Mouse (Mus musculus) lung, postnatal 25 days (tissue): Measurements from ENCODE around the gene Pdhb.

Experiments used
- DNase-seq: peaks from one replicate; pipeline ENCODE4 v3.0.0; 2022; ENCODE audit warnings: low spot score

Gene Pdhb

DNA sequence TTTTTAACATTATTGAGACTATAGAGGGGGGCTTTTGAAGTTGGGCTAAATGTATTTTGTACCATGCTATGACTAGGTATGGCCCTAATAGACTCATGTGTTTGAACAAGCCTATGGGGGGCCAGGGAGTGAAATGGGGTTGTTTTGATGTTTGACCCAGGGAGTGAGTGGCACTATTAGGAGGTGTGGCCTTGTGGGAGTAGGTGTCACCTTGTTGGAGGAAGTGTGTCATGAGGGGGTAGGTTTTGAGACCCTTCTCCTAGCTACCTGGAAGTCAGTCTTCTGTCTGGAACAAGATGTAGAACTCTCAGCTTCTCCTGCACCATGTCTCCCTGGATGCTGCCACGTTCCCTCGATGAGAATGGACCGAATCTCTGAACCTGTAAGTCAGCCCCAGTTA, 17.7 kb upstream of the Pdhb start:
- no peak for DNase-seq

DNA sequence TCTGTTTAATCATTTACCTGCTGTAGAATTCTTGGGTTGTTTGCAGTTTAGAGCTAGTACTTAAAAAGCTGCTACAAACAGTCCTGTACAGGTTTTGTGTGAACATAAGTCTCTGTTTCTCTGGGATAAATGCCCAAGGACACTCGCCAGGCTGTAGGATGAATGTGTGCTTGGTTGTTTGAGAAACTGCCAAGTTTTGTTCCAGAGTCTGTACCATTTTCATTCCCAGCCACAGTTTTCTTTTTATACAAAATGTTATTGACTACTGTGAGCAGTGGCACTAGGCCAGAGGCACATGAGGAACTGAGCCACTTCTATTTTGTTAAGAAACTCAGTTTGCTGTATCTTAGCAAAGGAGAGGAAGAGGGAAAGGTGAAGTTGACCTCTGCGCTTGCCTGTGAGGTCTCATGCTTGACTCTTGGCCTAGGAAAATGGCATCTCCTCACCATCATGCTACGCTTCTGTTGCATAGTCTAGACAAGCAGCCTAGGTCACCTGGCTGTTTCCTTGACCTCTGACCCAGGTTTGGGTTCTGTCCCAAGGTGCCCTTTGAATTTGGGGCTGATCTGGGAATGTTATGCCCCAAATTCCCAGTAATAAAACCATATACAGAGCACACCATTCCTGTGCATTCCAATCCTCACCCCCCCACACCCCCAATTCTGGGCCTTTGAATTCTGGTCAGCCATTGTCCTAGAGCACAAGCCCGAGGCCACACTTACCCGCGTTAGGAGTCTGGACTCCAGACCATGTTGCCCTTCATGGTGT, 13.6 kb upstream of the Pdhb start:
- DNase-seq: no peak

DNA sequence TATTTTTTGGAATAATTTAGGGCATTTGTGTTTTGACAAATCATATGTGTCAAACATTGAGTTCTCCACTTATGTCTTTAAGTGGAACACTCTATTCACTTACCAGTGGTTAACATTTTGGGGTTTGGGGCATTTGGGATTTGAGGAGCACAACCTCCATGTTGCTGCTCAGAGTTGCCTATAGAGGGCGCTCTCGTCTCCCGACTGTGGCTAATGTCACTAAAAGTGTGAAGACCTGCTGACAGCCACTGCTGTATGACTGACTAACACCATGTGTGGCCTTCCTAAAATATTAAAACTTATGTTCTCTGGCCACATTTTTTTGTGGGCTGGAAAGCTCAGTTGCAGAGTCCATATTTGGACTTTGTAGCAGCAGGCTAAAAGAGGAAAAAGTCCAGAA, 10.5 kb upstream of the Pdhb start:
- no peak for DNase-seq

DNA sequence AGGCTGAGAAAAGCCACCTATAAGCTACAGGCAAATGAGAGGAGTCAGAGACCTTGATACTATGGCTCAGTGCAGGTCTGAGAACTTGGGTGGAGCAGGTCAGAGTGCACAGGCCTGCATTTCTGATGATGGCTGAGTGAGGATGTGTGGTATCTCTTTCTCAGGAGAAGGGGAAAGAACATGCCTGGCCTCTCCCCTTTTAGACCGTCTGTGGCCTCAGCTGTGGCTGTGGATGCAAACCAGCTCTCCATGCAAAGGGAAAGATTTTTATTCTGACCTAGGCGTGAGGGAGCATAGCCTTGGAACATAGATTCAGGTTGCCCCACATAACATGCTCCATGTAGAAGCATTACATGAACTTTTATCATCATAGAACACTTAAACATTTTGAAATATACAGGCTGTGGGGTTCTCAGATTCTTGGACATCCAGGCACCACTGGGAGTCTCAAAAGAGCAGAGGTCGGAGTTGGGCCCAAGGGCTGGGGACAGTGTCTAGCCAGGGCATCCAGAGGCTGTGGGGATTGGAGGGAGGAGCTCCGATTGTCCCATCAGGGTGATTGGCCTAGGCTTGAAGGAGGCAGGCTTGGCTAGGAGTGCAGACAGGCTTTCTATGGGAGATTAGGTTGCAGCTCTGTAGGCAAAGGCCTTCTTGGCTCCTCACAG, 7.7 kb upstream of the Pdhb start:
- DNase-seq: no peak

DNA sequence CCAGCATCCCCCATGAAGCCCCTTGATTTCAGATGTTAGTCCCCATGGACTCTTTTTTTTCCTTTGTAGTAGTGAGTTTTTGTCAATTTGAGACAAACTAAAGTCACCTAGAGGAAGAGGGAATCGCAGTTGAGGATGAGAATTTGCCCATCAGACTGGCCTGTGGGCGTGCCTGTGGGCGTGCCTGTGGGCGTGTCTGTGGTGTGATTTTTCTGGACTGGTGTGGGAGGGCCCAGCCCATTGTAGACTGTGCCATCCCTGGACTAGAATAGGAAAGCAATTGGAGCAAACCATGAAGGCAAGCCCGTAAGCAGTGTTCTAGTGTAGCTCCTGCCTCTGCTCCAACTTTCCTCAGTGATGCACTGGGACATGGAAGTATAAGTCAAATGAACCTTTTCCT, 3.4 kb upstream of the Pdhb start:
- no peak for DNase-seq

DNA sequence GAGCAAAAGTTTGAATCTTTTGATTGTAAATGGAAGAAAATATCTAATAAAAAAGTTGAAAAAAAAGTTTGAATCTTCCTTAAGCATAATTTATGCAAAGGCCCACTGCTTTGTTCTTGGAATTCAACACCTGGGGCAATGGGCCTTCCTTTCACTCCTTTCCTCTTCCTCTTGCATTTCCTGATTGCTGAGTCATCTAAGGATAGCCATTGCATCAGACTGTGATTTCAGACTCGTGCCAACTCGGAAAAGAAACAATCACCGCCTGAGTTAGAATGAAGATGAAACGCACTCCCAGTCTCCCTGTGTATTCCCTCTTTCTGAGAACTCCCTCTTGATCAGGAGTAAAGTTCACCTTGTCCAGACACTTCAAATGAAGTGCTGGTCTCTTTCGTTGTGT, 1.8 kb upstream of the Pdhb start:
- peak; percentile 17 for DNase-seq

DNA sequence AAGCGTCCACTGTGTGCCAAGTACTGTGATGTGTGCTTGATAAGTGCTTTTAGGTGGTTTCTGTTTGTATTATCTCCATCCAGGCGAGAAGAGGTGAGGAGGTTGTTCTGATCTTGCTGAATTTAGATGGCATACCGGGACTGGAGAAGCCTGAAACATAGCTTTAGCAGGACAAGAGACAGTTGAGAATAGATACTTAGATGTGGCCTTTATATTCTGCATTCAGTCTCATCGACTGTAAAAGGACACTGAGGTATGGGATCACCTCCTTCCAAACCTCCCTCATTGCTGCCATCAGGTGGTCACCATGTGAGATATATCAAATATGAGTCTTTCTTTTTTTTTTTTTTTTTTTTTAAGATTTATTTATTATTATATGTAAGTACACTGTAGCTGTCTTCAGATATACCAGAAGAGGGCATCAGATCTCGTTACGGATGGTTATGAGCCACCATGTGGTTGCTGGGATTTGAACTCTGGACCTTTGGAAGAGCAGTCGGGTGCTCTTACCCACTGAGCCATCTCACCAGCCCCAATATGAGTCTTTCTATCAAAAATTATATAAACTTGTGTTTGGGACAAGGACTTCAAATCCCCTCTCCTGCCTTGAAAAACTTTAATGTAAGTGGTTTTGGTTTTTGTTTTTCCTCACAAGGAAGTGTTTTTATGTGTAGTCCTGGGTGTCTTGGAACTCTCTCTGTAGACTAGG, 871 bp upstream of the Pdhb start:
- DNase-seq: peak; percentile 29

DNA sequence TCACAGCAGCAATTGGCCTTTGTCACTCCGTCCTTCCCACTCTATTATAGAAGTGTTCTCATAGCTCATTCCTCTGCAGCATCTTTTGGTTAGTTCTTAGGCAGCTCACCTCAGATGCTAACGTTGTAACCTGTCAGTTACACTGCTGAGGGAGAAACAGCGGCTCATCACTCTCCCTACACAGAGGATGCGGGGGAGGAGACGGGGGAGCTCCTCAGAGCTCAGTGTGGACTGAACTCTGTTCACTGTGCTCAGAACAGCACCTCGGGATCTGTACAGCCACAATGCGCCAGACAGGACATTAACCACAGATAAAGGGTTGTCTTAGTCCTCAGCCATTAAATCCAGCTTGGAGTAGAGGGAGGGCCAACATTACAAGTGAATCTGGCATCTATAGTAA, 8.4 kb downstream of the Pdhb start:
- no peak for DNase-seq

DNA sequence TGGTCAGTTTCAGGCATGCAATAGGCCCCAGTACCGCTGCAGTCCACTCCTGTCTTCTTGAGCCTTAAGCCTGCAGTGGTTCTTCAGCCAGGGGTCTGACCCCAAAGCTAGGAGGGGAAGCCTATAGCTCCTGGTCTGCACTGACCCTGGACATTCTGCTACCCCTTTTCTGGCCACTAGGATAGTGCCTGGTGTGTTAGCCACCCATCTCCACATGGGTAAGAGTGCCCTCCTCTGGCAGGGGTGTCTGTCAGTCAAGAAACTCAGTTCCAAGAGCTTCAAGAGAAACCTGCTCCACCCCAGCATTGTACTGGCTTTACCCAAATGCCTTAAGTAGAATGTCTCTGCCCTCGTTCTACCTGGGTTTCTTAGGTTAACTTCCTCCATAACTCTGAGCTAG, 11.0 kb downstream of the Pdhb start:
- DNase-seq: peak; percentile 23

DNA sequence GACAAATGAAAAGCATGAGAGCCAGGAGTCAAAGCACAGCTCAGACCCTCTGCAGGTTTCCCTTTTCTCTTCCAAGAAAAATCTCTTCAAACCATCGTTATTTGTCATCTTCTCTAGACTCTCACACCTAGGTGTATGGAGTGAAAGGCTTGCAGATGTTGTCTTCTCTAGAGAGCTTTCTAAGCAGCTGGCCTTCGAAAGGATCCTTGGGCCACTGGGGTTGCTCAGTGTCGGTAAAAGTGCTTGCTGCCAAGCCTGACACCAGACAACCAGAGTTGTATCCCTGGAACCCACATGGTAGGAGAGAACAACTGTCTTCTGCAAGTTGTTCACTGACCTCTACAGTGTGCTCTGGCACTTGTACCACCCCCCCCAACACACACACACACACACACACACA, 13.7 kb downstream of the Pdhb start:
- no peak for DNase-seq

DNA sequence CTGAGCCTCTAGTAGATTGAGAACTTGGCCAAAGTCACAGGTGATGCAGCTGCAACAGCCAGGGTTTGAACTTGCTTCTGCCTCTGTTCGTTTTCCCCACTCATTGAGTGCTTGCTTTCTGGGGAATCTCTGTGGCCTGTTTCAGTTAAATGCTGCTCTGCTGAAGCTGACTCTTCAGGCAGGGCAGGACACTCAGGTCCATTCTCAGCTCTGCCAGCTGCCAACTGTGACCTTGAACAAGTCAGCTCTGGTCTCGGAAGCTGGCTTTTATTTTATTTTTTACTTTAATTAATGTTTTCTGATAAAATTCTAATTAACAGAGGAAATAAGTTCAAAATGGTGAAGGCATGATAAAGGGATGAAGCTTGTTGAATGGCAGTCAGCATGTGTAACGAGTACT, 14.1 kb downstream of the Pdhb start:
- no peak for DNase-seq

DNA sequence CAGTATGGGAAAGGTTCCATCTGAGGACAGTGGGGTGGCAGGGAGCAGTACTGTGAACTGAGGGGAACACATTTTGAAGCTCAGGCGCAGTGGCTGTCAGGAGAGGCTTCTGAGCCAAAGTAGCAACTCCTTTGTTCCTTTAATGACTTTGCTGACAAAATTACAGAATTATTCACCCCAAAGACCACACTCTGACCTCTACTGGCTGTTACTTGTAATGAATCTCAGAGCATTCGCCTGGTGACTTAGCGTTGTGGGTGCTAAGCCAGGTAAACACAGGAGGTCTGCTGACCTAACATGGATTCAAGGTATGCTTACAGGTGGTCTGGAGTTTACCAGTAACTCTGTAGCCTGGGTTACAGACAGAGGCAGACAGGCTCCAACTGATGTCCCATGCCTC, 15.9 kb downstream of the Pdhb start:
- peak; percentile 17 for DNase-seq

DNA sequence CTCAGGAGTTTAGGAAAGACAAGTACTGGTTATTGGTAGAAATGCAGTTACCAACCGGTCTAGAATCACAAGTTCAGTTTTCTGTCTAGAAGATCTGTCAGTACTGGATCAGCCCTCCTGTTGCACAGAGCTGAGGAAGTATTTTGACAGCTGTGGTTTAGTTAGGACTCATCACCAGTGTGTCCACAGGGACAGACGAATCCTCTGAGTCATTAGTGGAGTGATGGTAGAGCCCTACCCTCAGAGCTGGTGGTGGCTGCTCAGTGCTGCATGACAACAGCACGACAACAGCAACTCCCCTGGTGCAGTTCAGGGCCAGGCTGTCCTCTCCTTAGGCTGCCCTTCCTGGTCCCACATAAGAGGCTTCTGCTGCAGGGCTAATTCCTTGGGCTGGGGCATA, 18.8 kb downstream of the Pdhb start:
- DNase-seq: no peak

DNA sequence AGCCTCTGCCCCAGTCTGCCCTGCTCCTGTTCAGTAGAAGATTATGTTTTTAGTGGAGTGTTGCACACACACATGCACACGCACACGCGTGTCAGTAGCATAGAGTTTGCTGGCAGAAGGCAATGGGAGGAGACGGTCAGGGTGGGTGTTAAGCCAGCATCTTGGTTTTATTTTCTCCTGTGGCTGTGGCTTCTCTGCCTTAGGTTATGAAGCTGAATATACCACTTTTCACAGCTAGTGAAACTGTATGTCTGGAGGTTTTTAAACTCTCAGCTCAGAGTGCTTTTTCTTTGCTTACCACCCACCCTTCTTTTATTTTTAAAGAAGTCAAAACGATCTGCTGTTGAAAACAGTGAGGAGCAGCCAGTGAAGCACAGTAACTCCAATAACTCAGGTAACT, 21.1 kb downstream of the Pdhb start:
- no peak for DNase-seq

DNA sequence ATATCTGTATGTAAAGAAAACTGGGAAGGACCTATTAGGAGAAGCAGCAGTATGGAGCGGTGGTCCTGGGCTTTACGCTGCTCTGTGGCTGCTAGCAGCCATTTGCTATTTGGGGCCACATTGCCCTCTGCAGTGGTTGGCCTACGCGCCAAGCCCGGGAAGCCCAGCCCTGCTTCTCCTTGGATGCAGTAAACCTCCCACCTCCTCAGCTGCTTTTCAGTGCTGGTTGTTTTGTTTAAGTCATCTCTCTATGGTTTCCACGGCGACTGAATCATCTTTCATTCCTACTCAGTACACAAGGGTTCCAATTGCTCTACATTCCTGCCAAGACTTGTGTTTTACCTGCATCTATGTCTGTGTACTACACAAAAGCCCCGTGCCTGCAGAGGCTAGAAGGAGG, 24.0 kb downstream of the Pdhb start:
- no peak for DNase-seq

DNA sequence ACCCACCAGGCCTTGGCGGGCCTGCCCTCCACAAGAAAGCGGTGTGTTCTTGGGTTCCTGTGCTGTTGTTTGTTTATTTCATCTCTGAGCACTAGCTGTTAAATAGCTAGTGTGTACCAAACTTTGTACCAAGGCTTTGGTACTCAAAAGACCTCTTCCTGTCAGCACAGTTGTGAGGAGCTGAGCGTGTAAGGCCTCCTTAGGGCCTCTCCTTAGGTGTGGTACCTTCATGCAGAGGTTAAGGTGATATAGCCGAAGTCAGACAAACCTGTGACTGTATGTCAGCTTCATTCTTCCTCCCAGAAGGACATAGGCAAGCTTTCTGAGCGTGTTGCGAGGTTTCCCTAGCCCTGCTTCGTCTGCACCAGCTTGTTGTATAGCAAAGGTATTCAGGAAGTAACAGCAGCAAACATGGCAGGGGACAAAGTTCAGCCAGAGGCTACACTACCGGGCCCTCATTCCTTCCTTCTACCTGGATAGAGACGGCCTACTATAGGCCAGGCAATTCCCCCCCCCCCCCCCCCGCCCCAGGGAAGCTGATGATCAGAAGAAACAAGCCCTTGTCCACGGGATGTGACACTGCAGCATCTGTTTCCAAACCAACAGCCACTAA, 26.1 kb downstream of the Pdhb start:
- no peak for DNase-seq

DNA sequence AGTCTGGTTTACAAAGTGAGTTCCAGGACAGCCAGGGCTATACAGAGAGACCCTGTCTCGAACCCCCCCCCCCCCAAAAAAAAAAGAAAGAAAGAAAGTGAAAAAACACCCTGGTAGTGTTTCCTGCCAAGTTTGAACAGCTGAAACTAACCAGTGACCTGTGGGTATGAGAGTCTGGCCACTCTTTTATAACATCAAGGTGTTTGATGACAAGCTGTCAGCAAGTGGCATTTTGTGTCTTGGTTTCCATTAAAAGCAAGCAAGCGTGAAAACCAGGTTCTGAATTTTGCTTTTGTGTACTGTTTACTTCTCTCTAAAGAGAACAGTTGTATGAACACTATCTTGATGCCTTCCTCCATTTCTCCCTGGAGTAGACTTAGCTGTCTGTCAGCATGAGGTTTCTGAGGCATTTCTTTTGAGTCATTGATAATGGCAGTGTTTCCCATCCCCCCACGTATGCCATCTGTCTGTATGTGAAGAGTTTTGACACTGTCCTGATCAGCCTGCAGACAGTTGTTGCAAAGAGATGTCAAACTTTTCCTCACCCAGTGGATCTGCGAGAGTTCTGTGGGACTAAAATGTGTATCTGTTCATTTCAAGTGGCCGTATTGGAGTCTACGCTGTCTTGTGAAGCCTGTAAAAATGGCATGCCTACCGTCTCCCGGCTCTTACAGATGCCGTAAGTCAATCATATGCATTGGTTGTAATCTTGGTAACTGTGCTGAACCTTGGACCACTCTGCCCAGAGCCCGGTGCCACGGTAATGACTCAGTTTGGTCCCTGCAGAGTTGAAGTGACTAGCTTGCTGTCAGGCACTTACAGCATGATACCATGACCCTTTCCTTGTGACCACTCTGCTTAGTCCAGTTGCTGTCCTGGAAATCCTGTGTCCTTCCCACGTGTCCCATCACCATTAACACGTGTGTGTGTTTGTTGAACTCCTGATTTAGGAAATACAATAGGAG, 26.9 kb downstream of the Pdhb start:
- no peak for DNase-seq

DNA sequence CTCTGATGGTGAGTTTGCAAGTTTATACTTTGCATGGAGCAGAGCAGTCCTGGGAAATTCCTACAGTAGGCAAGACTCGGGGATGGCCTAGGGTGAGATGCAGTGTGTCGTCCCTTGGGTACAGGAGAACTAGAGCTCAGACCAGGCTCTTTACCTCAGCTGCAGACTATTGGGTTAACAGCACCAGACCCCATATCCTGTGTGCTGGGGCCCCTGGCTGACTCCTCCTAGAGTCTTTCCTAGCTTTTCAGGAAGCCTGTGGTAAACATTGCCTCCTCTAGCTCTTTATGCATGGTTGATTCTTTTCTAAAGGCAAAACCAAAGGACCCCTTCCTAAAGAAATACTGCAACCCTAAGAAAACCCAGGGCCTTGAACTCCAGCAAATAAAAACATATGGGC, 31.7 kb downstream of the Pdhb start:
- no peak for DNase-seq

DNA sequence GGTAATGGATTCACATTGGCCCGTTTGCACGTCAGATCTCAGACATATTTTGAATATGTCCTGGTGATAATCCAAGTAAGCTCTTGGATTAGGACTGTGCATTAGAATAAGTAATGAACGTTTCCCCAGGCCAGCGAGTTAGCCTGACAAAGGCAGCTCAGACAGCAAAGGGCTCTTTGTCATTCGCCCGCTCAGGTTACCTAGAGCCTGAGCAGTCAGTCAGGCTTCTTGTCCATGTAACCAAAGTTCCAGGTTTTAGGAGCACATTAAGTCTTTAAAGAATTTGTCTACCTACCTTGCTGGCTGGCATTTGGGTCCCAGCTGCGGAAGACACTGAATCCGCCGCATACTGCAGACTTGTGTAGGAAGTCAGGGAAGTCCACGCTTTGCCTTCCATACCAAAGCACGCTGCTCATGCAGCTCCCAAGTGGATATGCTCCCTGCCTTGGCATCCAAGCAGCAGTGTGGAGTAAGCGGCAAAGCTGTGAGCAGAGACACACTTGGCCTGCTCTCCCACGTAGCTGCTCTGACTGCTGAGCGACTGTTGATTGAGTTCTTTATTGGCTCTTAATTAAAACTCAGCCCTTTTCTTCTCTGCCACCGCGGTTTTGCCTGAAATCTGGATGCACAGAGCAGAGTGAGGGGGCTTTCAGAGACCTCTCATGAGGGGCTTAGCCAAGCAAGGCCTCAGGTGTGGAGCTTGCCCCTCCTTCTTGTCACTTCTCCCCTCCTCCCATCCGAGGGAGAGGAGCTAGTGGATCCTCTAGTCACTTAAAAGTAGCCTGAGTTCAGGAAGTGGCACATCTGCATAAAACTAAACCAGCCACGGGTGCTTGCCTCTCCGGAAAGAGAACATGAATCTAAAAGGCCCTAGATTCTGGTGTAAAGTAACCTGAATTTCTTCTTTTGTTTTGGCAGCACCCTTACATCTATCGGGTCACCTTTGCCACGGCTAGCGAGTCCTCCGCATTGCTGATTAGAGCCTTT, 32.8 kb downstream of the Pdhb start:
- no peak for DNase-seq

DNA sequence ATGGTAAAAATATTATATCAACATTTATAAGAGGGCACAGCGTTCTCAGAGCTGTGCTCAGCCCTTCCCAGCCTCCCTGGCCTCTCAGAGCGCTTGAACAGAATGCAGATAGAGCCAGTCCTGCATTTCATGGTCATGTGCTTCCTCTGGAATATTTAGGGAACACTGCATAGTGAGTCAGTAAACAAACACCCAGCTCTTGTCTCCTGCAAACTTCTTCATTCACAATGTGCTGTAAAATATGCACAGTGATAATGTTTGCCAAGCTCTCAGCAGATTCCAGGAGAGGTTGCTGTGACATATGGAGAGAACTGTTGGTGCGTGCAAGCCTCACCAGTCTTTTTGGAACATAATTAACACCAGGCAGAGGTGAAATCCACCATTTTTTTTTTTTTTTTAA, 37.7 kb downstream of the Pdhb start:
- DNase-seq: peak; percentile 55

DNA sequence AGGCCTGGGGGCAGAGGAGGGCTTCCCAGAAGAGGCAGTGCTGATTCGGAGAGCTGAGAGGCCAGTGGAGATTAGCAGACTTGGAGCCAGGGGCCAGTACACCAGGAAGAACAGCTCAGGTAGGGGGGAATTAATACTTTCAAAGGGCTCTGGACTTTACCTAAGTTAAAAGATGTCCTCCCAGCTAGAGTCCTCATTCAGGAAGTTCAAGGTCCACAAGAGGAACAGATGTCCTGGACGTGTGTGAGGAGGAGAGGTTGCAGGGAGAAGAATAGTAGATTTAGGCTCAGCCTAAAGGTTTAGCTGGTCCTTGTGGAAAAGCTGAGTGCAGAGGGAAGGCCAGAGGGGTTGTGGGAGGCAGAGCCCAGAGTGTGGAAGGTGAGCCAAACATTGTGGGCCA, 38.6 kb downstream of the Pdhb start:
- no peak for DNase-seq
